ENCODE assay signal across 8 mouse cellular contexts in genomic region chr2:120976308-120976707, GRCm38 (mm10). TPM values are rescaled to one million over a fixed set of nuclear protein-coding genes. Genes with fewer than 3 reads are reported as not detected.
DNase-seq lines count a peak whose midpoint lies in the region; ATAC-seq and TF ChIP-seq lines count a peak whose summit lies in the region.

No protein-coding gene starts in this region.

- H3K9me3 ChIP-seq in lung, embryonic 14.5 days (ENCODE audit: low read depth, low read length), result no peaks in the 10 kb centered on the region
- no peaks in the 10 kb centered on the region for H3K9me3 ChIP-seq in intestine, postnatal 0 days (ENCODE audit: control insufficient read depth)
- no peaks in the 10 kb centered on the region for H3K9me3 ChIP-seq in neural tube, embryonic 13.5 days

- H3K9ac ChIP-seq in lung, embryonic 14.5 days, result no peak overlapping the region
- no peak overlapping the region for H3K9ac ChIP-seq in intestine, postnatal 0 days (ENCODE audit: low read depth, low read length)
- no peak overlapping the region for H3K9ac ChIP-seq in neural tube, embryonic 13.5 days

- 55% methylated on average over 4 of the region's 4 CpGs for WGBS in cerebellum, adult 2 months
- 48% methylated on average over 4 of the region's 4 CpGs for WGBS in lung, embryonic 14.5 days
- WGBS in intestine, postnatal 0 days, result 56% methylated on average over 4 of the region's 4 CpGs
- WGBS in neural tube, embryonic 13.5 days, result 47% methylated on average over 4 of the region's 4 CpGs

- peak in 1 of 2 experiments; percentile 45 for DNase-seq in cerebellum, adult 2 months
- no peak for DNase-seq in cerebellum, postnatal 4 days (ENCODE audit: low spot score in 2 of 2)
- DNase-seq in lung, embryonic 14.5 days, result no peak
- no peak for DNase-seq in lung, adult 18-20 months
- no peak for DNase-seq in layer of hippocampus, postnatal 36 days
- DNase-seq in layer of hippocampus, adult 9-10 months (ENCODE audit: low spot score), result no peak

- H3K27ac ChIP-seq in cerebellum, adult 2 months (ENCODE audit: insufficient read depth, low read length), result no peak overlapping the region
- H3K27ac ChIP-seq in lung, embryonic 14.5 days (ENCODE audit: low read depth), result no peak overlapping the region
- H3K27ac ChIP-seq in intestine, postnatal 0 days (ENCODE audit: low read depth, low read length), result no peak overlapping the region
- no peak overlapping the region for H3K27ac ChIP-seq in neural tube, embryonic 13.5 days (replicated peaks)

- no peak for TF ChIP-seq POLR2A in cerebellum, adult 2 months (IDR thresholded peaks at IDR 0.05; ENCODE audit: borderline replicate concordance, insufficient read depth, low read length)

- H3K4me3 ChIP-seq in cerebellum, adult 2 months (replicated peaks; ENCODE audit: insufficient read depth, low read depth, low read length), result peak overlapping the region; percentile 80
- no peak overlapping the region for H3K4me3 ChIP-seq in lung, embryonic 14.5 days (ENCODE audit: low read depth, low read length)
- peak overlapping the region; percentile 85; the same call in 1 of the 2 replicates for H3K4me3 ChIP-seq in intestine, postnatal 0 days (ENCODE audit: low read depth, low read length)
- H3K4me3 ChIP-seq in neural tube, embryonic 13.5 days, result peak overlapping the region; percentile 14; the same call in 1 of the 2 replicates

- no peak for ATAC-seq in lung, embryonic 14.5 days (ENCODE audit: insufficient read depth)
- ATAC-seq in intestine, postnatal 0 days, result no peak
- ATAC-seq in neural tube, embryonic 13.5 days (ENCODE audit: low read depth), result no peak

- no peaks in the 10 kb centered on the region for H3K36me3 ChIP-seq in lung, embryonic 14.5 days (ENCODE audit: insufficient read depth)
- H3K36me3 ChIP-seq in intestine, postnatal 0 days (ENCODE audit: control insufficient read depth, insufficient read depth), result no peaks in the 10 kb centered on the region
- peaks cover 10% of the 10 kb centered on the region; the same call in 1 of the 2 replicates for H3K36me3 ChIP-seq in neural tube, embryonic 13.5 days

- no peaks in the 10 kb centered on the region; the same call in 1 of the 2 replicates for H3K4me1 ChIP-seq in cerebellum, adult 2 months (ENCODE audit: control insufficient read depth, insufficient read depth, low read length)
- no peaks in the 10 kb centered on the region for H3K4me1 ChIP-seq in lung, embryonic 14.5 days (ENCODE audit: insufficient read depth)
- no peaks in the 10 kb centered on the region for H3K4me1 ChIP-seq in intestine, postnatal 0 days (replicated peaks; ENCODE audit: control insufficient read depth, insufficient read depth, low read length)
- peaks cover 9% of the 10 kb centered on the region for H3K4me1 ChIP-seq in neural tube, embryonic 13.5 days (replicated peaks)

- H3K27me3 ChIP-seq in cerebellum, adult 2 months (ENCODE audit: control insufficient read depth, insufficient read depth, low read length), result no peaks in the 10 kb centered on the region
- H3K27me3 ChIP-seq in lung, embryonic 14.5 days (ENCODE audit: insufficient read depth, low read length), result no peaks in the 10 kb centered on the region
- no peaks in the 10 kb centered on the region for H3K27me3 ChIP-seq in intestine, postnatal 0 days (replicated peaks; ENCODE audit: control insufficient read depth, insufficient read depth, low read length)
- H3K27me3 ChIP-seq in neural tube, embryonic 13.5 days, result no peaks in the 10 kb centered on the region

- no peak; the same call in 1 of the 2 replicates for TF ChIP-seq CTCF in cerebellum, adult 2 months (IDR thresholded peaks at IDR 0.05; ENCODE audit: borderline replicate concordance, insufficient read depth, low read depth, low read length)
- TF ChIP-seq CTCF in lung, embryonic 14.5 days (IDR thresholded peaks at IDR 0.05; ENCODE audit: low read depth), result peak; percentile 33
- TF ChIP-seq CTCF in intestine, postnatal 0 days (IDR thresholded peaks at IDR 0.05; ENCODE audit: low read depth), result peak; percentile 60

- peak overlapping the region; percentile 98 for H3K4me2 ChIP-seq in lung, embryonic 14.5 days
- peak overlapping the region; percentile 94 for H3K4me2 ChIP-seq in intestine, postnatal 0 days (replicated peaks; ENCODE audit: low read depth)
- peak overlapping the region; percentile 81 for H3K4me2 ChIP-seq in neural tube, embryonic 13.5 days

RNA-seq across cellular contexts. Expression of gene Tmem62, which starts 0.5 kb away (rescaled TPM):
- polyA plus RNA-seq in cerebellum, adult 2 months (2012; rRNA removed), result 68.0 and 73.6 TPM in 2 replicates
- polyA plus RNA-seq in lung, embryonic 14.5 days (2014; fragmentation: Nextera tagmentation; extraction: Ambion mirVana), result 4.1 and 4.9 TPM in 2 replicates
- polyA plus RNA-seq in intestine, postnatal 0 days (2015; fragmentation: Nextera tagmentation; extraction: Ambion mirVana), result 13.7 and 14.8 TPM in 2 replicates
- polyA plus RNA-seq in neural tube, embryonic 13.5 days (2015; fragmentation: Nextera tagmentation; extraction: Ambion mirVana), result 13.0 and 14.0 TPM in 2 replicates
- total RNA-seq in layer of hippocampus, postnatal 36 days (2021), result 10 to 100 TPM; 23.0 to 26.2 TPM

RNA-seq across cellular contexts. Expression of gene Ubr1, which starts 5.8 kb away (rescaled TPM):
- 24.2 and 32.4 TPM in 2 replicates for polyA plus RNA-seq in cerebellum, adult 2 months (2012; rRNA removed)
- 26.5 and 30.0 TPM in 2 replicates for polyA plus RNA-seq in lung, embryonic 14.5 days (2014; fragmentation: Nextera tagmentation; extraction: Ambion mirVana)
- 6.5 and 7.1 TPM in 2 replicates for polyA plus RNA-seq in intestine, postnatal 0 days (2015; fragmentation: Nextera tagmentation; extraction: Ambion mirVana)
- 32.6 and 33.6 TPM in 2 replicates for polyA plus RNA-seq in neural tube, embryonic 13.5 days (2015; fragmentation: Nextera tagmentation; extraction: Ambion mirVana)
- 10 to 100 TPM; 43.6 to 44.5 TPM for total RNA-seq in layer of hippocampus, postnatal 36 days (2021)

RNA-seq across cellular contexts. Expression of gene Ccndbp1, which starts 31.9 kb away (rescaled TPM):
- polyA plus RNA-seq in cerebellum, adult 2 months (2012; rRNA removed), result 155 and 179 TPM in 2 replicates
- 32.9 and 36.1 TPM in 2 replicates for polyA plus RNA-seq in lung, embryonic 14.5 days (2014; fragmentation: Nextera tagmentation; extraction: Ambion mirVana)
- 40.5 and 42.0 TPM in 2 replicates for polyA plus RNA-seq in intestine, postnatal 0 days (2015; fragmentation: Nextera tagmentation; extraction: Ambion mirVana)
- polyA plus RNA-seq in neural tube, embryonic 13.5 days (2015; fragmentation: Nextera tagmentation; extraction: Ambion mirVana), result 76.9 and 83.6 TPM in 2 replicates
- total RNA-seq in layer of hippocampus, postnatal 36 days (2021), result 10 to 100 TPM; 57.0 to 58.5 TPM
